Mouse (Mus musculus) limb, embryonic 10.5 days (tissue): ENCODE results near the gene Ppp1r8. TPM values are rescaled to one million over a fixed set of nuclear protein-coding genes. Genes with fewer than 3 reads are reported as not detected.
"Not testable (repeated sequence)": the region's sequence is repeated elsewhere in the genome, so short reads cannot be mapped to it uniquely, and the experiment has no call there.

Experiments used
- DNase-seq: peaks from one replicate; pipeline ENCODE4 v3.0.0-alpha.2; 2017; ENCODE audit warnings: low spot score
- H3K27ac ChIP-seq: fragments of 300-500 bp; sonication (generic); 2 replicates; pipeline ENCODE4 v1.5.1; 2016; ENCODE audit warnings: mild to moderate bottlenecking
- H3K27me3 ChIP-seq: fragments of 300-500 bp; sonication (generic); 2 replicates; pipeline ENCODE4 v1.6.1; 2016; ENCODE audit warnings: low read depth, mild to moderate bottlenecking; ENCODE audit not compliant: poor library complexity, severe bottlenecking
- H3K36me3 ChIP-seq: fragments of 300-500 bp; sonication (generic); 2 replicates; pipeline ENCODE4 v1.6.1; 2016; ENCODE audit warnings: mild to moderate bottlenecking, moderate library complexity
- H3K4me1 ChIP-seq: fragments of 300-500 bp; sonication (generic); 2 replicates; pipeline ENCODE4 v1.6.1; 2016
- H3K4me3 ChIP-seq: fragments of 300-500 bp; sonication (generic); 2 replicates; pipeline ENCODE4 v1.5.1; 2016; ENCODE audit warnings: mild to moderate bottlenecking, moderate library complexity
- H3K9me3 ChIP-seq: fragments of 300-500 bp; sonication (generic); replicated peaks from 2 replicates; pipeline ENCODE4 v1.6.1; 2016; ENCODE audit warnings: mild to moderate bottlenecking
- WGBS: fragments of 180-500 bp; shearing (Covaris S2); methylation state at CpG from one replicate; pipeline ENCODE4 v1.1.7; 2016; 5-methylcytosine and 5-hydroxymethylcytosine counted together
- polyA plus RNA-seq: library from polyadenylated mRNA; unstranded; fragments of >200 nt; fragmentation: Nextera tagmentation; extraction: Ambion mirVana; gene quantifications from 2 replicates; pipeline ENCODE4 v1.2.1, GENCODE M21; 2016

Gene Ppp1r8
- polyA plus RNA-seq, 1 experiment from 2014 or later, result 79.7 TPM

DNA sequence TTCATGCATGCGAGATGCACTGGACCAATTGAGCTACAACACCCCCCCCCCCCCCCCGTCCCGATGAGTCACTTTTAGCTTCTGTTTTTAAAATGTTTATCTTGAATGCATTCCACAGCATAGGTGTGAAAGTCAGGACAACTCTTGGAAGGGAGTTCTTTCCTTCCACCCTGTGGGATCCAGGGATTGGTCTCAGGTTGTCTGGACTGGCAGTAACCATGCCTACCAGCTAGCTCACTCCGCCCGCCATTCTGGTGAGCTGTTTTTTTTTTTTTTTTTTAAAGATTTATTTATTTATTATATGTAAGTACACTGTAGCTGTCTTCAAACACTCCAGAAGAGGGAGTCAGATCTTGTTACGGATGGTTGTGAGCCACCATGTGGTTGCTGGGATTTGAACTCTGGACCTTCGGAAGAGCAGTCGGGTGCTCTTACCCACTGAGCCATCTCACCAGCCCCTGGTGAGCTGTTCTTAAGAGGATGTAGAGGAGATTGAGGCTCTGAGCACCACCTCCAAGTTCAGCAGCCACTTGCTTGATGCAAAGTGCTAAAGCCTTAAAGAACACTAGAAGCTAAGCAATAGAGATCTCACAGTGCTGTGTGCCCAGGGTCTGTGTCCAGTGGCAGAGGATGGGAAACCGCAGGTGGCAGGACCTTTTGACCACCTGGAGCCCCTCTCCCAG lies 49.5 kb downstream of the Ppp1r8 start:
- H3K9me3 ChIP-seq, DNase-seq, H3K27ac ChIP-seq, H3K4me1 ChIP-seq, H3K36me3 ChIP-seq, H3K4me3 ChIP-seq: not testable (repeated sequence)
- H3K27me3 ChIP-seq, result peaks cover 31% of the 10 kb centered on the region
- 85% methylated on average over 9 of the region's 9 CpGs for WGBS

DNA sequence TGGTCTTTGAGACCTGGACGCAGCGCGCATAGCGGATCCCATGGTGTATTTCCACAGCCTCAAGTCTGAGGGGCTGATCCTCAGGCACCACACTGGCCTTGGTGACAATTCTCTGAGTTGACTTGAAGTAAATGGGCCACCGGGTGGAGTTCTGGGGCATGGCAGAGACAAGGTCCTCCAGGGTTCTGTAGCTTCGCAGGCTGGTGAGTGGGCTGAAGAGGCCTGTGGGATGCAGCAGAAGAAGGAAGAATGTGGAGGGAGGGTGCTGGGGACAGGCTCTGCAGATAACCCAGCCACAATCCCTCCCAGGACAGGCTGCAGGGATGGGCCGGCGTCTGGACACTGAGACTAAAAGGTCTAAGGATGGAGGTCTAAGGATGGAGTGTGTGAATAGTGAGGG lies 53.2 kb downstream of the Ppp1r8 start:
- Histone ChIP-seq H3K4me1 (no peaks in the 10 kb centered on the region), H3K36me3 (no peaks in the 10 kb centered on the region), H3K9me3 (no peaks in the 10 kb centered on the region), H3K27me3 (peaks cover 10% of the 10 kb centered on the region), H3K4me3 (no peak overlapping the region), H3K27ac (no peak overlapping the region)
- 88% methylated on average over 8 of the region's 8 CpGs for WGBS
- DNase-seq, result no peak

DNA sequence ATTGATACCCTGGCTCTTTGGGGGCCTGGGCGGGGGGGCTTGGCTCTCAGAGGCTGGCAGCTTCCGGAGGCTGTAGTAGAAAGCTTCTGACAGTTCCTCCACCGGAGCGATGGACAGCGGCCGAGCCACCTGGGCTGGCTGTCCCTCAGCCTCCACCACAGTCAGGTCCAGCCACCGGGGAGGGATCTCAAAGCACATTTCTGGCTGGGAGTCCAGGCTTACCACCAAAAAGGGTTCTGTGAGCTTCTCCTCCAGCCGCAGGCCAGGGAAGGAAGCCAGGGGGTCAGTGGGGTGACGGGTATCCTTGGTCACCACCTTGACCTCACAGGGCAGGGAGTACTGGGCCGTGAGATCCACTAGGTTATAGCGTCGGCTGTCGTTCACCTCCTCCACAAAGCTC lies 57.7 kb downstream of the Ppp1r8 start:
- Histone ChIP-seq H3K4me3 (no peak overlapping the region), H3K27me3 (no peaks in the 10 kb centered on the region), H3K4me1 (0 out of 2 replicates have a peak, but pooled peaks cover 2% of the 10 kb centered on the region), H3K27ac (no peak overlapping the region), H3K9me3 (no peaks in the 10 kb centered on the region), H3K36me3 (peaks cover 6% of the 10 kb centered on the region)
- no peak for DNase-seq
- 92% methylated on average over 13 of the region's 13 CpGs for WGBS

DNA sequence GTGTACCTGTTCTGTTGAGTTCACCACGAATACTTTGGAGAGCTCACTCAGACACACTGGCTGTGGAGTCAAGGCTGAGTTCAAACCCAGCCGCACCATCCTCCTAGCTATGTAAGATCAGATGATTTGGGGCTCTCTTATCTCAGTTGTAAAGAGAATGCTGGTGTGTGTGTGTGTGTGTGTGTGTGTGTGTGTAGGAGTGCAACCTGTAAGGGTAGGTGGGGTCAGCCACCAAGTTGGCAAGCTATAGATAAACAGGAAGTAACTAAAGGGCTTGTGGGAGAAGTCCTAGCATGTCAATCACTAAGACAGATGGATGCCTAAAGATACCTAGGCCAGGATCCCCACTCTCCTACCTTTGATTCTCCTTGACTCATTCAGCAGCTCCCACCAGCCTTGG lies 59.2 kb downstream of the Ppp1r8 start:
- H3K4me1 ChIP-seq, result 0 out of 2 replicates have a peak, but pooled peaks cover 2% of the 10 kb centered on the region
- WGBS, result 94% methylated on average over 2 of the region's 2 CpGs
- DNase-seq, result no peak

DNA sequence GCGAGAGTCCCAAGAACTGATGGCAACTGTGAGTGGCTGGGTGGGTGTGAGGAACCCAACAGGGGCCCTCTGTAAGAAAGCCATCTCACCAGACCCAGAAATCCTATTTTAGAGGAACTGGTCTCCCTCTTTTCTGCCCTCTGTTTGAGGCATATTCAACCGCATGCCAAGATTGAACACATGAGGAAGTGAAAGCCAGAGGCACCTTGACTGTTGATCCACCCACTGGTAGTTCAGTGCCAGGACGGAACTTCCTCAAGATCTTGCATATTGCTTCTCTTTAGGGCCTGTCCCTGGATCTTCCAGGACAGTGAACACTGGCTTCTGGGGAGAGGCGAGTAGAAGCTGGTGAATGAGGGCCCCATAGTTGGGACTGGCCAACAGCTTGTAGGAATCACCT lies 62.7 kb downstream of the Ppp1r8 start:
- Histone ChIP-seq H3K9me3 (no peaks in the 10 kb centered on the region), H3K4me3 (no peak overlapping the region), H3K4me1 (0 out of 2 replicates have a peak, but pooled peaks cover 2% of the 10 kb centered on the region), H3K27ac (no peak overlapping the region), H3K27me3 (no peaks in the 10 kb centered on the region), H3K36me3 (peaks cover 55% of the 10 kb centered on the region)
- DNase-seq, result no peak
- 86% methylated on average over 4 of the region's 4 CpGs for WGBS

More for the DNA sequence above, 59.2 kb downstream of the Ppp1r8 start:
- H3K9me3 ChIP-seq, result no peaks in the 10 kb centered on the region
- peaks cover 20% of the 10 kb centered on the region for H3K36me3 ChIP-seq
- no peaks in the 10 kb centered on the region for H3K27me3 ChIP-seq
- H3K4me3 ChIP-seq, result no peak overlapping the region
- no peak overlapping the region for H3K27ac ChIP-seq

DNA sequence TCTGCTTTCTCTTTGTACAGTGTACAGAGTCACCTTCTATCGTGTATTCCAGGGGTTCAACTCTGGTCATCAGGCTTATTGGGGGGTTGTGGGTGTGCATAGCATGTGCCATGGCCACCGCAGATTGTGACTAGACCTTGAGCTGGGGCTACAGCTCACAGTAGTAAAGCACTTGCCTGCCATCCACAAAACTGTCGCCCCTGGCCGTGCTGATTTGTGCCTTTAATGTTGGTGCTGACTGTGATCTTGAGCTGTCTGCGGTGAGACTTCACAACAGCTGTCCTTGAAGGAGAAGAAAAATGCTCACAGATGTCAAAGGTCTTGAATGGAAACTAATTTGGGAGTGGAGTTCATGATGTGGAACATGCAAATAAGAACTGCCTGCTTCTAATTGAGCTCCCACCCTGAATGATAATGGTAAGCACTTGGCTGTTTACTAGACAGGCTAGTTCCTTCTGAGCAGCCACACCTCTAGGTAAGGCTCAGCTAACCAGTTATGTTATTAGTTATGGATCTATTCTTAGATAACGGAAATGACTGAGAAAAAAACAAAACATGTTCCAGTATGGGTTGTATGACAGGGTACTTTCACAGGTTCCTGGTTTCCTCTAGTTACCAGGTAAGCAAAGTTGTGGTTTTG lies 64.3 kb downstream of the Ppp1r8 start:
- no peak overlapping the region for H3K4me3 ChIP-seq
- no peak overlapping the region for H3K27ac ChIP-seq
- no peak for DNase-seq
- WGBS, result 92% methylated on average over 6 of the region's 6 CpGs
- H3K9me3 ChIP-seq, result no peaks in the 10 kb centered on the region
- H3K36me3 ChIP-seq, result peaks cover 71% of the 10 kb centered on the region
- no peaks in the 10 kb centered on the region for H3K27me3 ChIP-seq
- no peaks in the 10 kb centered on the region for H3K4me1 ChIP-seq

Other genes with a start within 250 kb of the Ppp1r8 start
- gene Eya3, start 204.2 kb downstream of the Ppp1r8 start, polyA plus RNA-seq, result 41.9 and 43.0 TPM in 2 replicates
- gene Xkr8, start 110.6 kb downstream of the Ppp1r8 start, polyA plus RNA-seq, result 5.8 and 8.4 TPM in 2 replicates
- gene Smpdl3b, start 85.9 kb downstream of the Ppp1r8 start, polyA plus RNA-seq, result 4.6 and 6.1 TPM in 2 replicates
- 188 and 199 TPM in 2 replicates for gene Rpa2, start 74.8 kb downstream of the Ppp1r8 start, polyA plus RNA-seq
- gene Themis2, start 46.8 kb downstream of the Ppp1r8 start, polyA plus RNA-seq, result 0.36 and 0.53 TPM in 2 replicates
- 45.4 and 52.9 TPM in 2 replicates for gene Stx12, start 41.3 kb upstream of the Ppp1r8 start, polyA plus RNA-seq
- 25.7 and 27.9 TPM in 2 replicates for gene Fam76a, start 79.4 kb upstream of the Ppp1r8 start, polyA plus RNA-seq
- 0.19 and 0.33 TPM in 2 replicates for gene Fgr, start 130.9 kb upstream of the Ppp1r8 start, polyA plus RNA-seq
- gene Ahdc1, start 168.1 kb upstream of the Ppp1r8 start, polyA plus RNA-seq, result 13.0 and 13.8 TPM in 2 replicates